Mouse (Mus musculus) MEL (cell line): ENCODE data around the gene Usp54. TPM values are rescaled to one million over a fixed set of nuclear protein-coding genes. Genes with fewer than 3 reads are reported as not detected.

ENCODE experiments used
- DNase-seq: peaks from one replicate; pipeline ENCODE4 v3.0.0; 2011; ENCODE audit warnings: low read depth, low spot score
- H3K27ac ChIP-seq: 2 replicates; pipeline ENCODE4 v1.5.1; 2012; ENCODE audit warnings: low read depth, mild to moderate bottlenecking, control low read depth, low read length, moderate library complexity; ENCODE audit not compliant: control insufficient read depth
- H3K27me3 ChIP-seq, 2 experiments: fragments of 150-350 bp in 1 of 2; sonication (generic) in 1 of 2; 2 replicates each; pipeline ENCODE4 v1.6.1; 2012; ENCODE audit warnings: low read length in 2 of 2, mild to moderate bottlenecking in 2 of 2, improper control_type of control experiment in 1 of 2, moderate library complexity in 1 of 2; ENCODE audit not compliant: insufficient read depth in 2 of 2, control insufficient read depth in 1 of 2
- H3K36me3 ChIP-seq, 2 experiments: 2 replicates each; pipeline ENCODE4 v1.6.1; 2012 to 2014; ENCODE audit warnings: low read length in 2 of 2, improper control_type of control experiment in 1 of 2, inconsistent platforms in 1 of 2, mild to moderate bottlenecking in 1 of 2; ENCODE audit not compliant: insufficient read depth in 2 of 2, control insufficient read depth in 1 of 2
- H3K4me1 ChIP-seq, 2 experiments: fragments of 150-350 bp in 1 of 2; sonication (generic) in 1 of 2; 2 replicates each; pipeline ENCODE4 v1.6.1; 2012; ENCODE audit warnings: low read length in 2 of 2, improper control_type of control experiment in 1 of 2, mild to moderate bottlenecking in 1 of 2; ENCODE audit not compliant: insufficient read depth in 2 of 2, control insufficient read depth in 1 of 2
- H3K4me3 ChIP-seq, 2 experiments: fragments of 150-350 bp in 1 of 2; sonication (generic) in 1 of 2; 2 replicates each; pipeline ENCODE4 v1.5.1; 2012; ENCODE audit warnings: low read depth in 2 of 2, low read length in 2 of 2, mild to moderate bottlenecking in 2 of 2, moderate library complexity in 2 of 2, control low read depth in 1 of 2, improper control_type of control experiment in 1 of 2; ENCODE audit not compliant: control insufficient read depth in 1 of 2, insufficient read depth in 1 of 2
- H3K79me2 ChIP-seq: 2 replicates; pipeline ENCODE4 v1.6.1; 2012; ENCODE audit warnings: mild to moderate bottlenecking, low read length, moderate library complexity; ENCODE audit not compliant: control insufficient read depth, poor library complexity, insufficient read depth
- H3K9ac ChIP-seq: 2 replicates; pipeline ENCODE4 v1.6.1; 2012; ENCODE audit warnings: low read depth, mild to moderate bottlenecking, control low read depth, low read length, moderate library complexity; ENCODE audit not compliant: control insufficient read depth, poor library complexity, severe bottlenecking
- H3K9me3 ChIP-seq: fragments of 150-350 bp; sonication (generic); replicated peaks from 2 replicates; pipeline ENCODE4 v1.6.1; 2012; ENCODE audit warnings: mild to moderate bottlenecking, low read length, improper control_type of control experiment, moderate library complexity; ENCODE audit not compliant: insufficient read depth
- CHD1 ChIP-seq: IDR thresholded peaks from 2 replicates; pipeline ENCODE4 v1.6.1; 2012; ENCODE audit warnings: low read depth, mild to moderate bottlenecking, inconsistent platforms, low read length, improper control_type of control experiment
- CTCF ChIP-seq, 3 experiments: IDR thresholded peaks in 2 of 3; conservative IDR thresholded peaks in 1 of 3; 2 replicates each; pipeline ENCODE4 v1.5.1; 2011 to 2012; ENCODE audit warnings: low read length in 3 of 3, low read depth in 2 of 3, mild to moderate bottlenecking in 2 of 3, improper control_type of control experiment in 1 of 3, inconsistent platforms in 1 of 3, mixed read lengths in 1 of 3, moderate library complexity in 1 of 3; ENCODE audit not compliant: control insufficient read depth in 1 of 3, insufficient read depth in 1 of 3, poor library complexity in 1 of 3, severe bottlenecking in 1 of 3
- EP300 ChIP-seq, 2 experiments: IDR thresholded peaks; 2 replicates each; pipeline ENCODE4 v1.6.1; 2011; ENCODE audit warnings: improper control_type of control experiment in 2 of 2, low read length in 2 of 2, low read depth in 1 of 2, mild to moderate bottlenecking in 1 of 2
- ETS1 ChIP-seq: IDR thresholded peaks from 2 replicates; pipeline ENCODE4 v1.6.1; 2012; ENCODE audit warnings: low read depth, mild to moderate bottlenecking, inconsistent platforms, low read length, improper control_type of control experiment, moderate library complexity
- GATA1 ChIP-seq: IDR thresholded peaks from 2 replicates; pipeline ENCODE4 v1.6.1; 2011; ENCODE audit warnings: low read depth, low read length, improper control_type of control experiment
- HCFC1 ChIP-seq: IDR thresholded peaks from 2 replicates; pipeline ENCODE4 v1.6.1; 2012; ENCODE audit warnings: low read depth, mild to moderate bottlenecking, inconsistent platforms, low read length, improper control_type of control experiment, moderate library complexity
- JUND ChIP-seq: IDR thresholded peaks from 2 replicates; pipeline ENCODE4 v1.6.1; 2011; ENCODE audit warnings: low read depth, mild to moderate bottlenecking, improper control_type of control experiment, low read length
- MAFK ChIP-seq: IDR thresholded peaks from 2 replicates; pipeline ENCODE4 v1.6.1; 2011; ENCODE audit warnings: low read depth, mild to moderate bottlenecking, low read length, improper control_type of control experiment, borderline replicate concordance
- MAZ ChIP-seq: IDR thresholded peaks from 2 replicates; pipeline ENCODE4 v1.6.1; 2012; ENCODE audit warnings: low read depth, mild to moderate bottlenecking, inconsistent platforms, low read length, improper control_type of control experiment
- MXI1 ChIP-seq: IDR thresholded peaks from 2 replicates; pipeline ENCODE4 v1.6.1; 2011; ENCODE audit warnings: mild to moderate bottlenecking, low read depth, low read length, improper control_type of control experiment
- MYC ChIP-seq: IDR thresholded peaks from 2 replicates; pipeline ENCODE4 v1.6.1; 2011; ENCODE audit warnings: low read depth, mild to moderate bottlenecking, low read length, improper control_type of control experiment, moderate library complexity
- NELFE ChIP-seq: IDR thresholded peaks from 2 replicates; pipeline ENCODE4 v1.6.1; 2011; ENCODE audit warnings: low read depth, low read length, improper control_type of control experiment
- NRF1 ChIP-seq: IDR thresholded peaks from 2 replicates; pipeline ENCODE4 v1.6.1; 2014; ENCODE audit warnings: low read depth, mild to moderate bottlenecking, inconsistent platforms, low read length, improper control_type of control experiment, moderate library complexity; ENCODE audit not compliant: poor library complexity, insufficient read depth, severe bottlenecking
- POLR2A ChIP-seq, 2 experiments: IDR thresholded peaks; 2 replicates each; pipeline ENCODE4 v1.6.1; 2011 to 2012; ENCODE audit warnings: low read length in 2 of 2, mild to moderate bottlenecking in 2 of 2, control low read depth in 1 of 2, improper control_type of control experiment in 1 of 2, low read depth in 1 of 2, moderate library complexity in 1 of 2; ENCODE audit not compliant: control insufficient read depth in 1 of 2, insufficient read depth in 1 of 2, poor library complexity in 1 of 2
- RCOR1 ChIP-seq: IDR thresholded peaks from 2 replicates; pipeline ENCODE4 v1.6.1; 2012; ENCODE audit warnings: low read depth, mild to moderate bottlenecking, inconsistent platforms, low read length, improper control_type of control experiment
- SIN3A ChIP-seq: IDR thresholded peaks from 2 replicates; pipeline ENCODE4 v1.6.1; 2012; ENCODE audit warnings: low read length, improper control_type of control experiment, inconsistent platforms
- TAL1 ChIP-seq: IDR thresholded peaks from 2 replicates; pipeline ENCODE4 v1.6.1; 2012; ENCODE audit warnings: mild to moderate bottlenecking, inconsistent platforms, low read length, moderate library complexity, mixed read lengths
- TBP ChIP-seq: IDR thresholded peaks from 2 replicates; pipeline ENCODE4 v1.8.0; 2011; ENCODE audit warnings: low read depth, low read length, improper control_type of control experiment
- TCF12 ChIP-seq: IDR thresholded peaks from 2 replicates; pipeline ENCODE4 v1.6.1; 2014; ENCODE audit warnings: low read depth, mild to moderate bottlenecking, inconsistent platforms, low read length, improper control_type of control experiment, moderate library complexity
- USF1 ChIP-seq: IDR thresholded peaks from 2 replicates; pipeline ENCODE4 v1.6.1; 2014; ENCODE audit warnings: low read depth, mild to moderate bottlenecking, inconsistent platforms, low read length, improper control_type of control experiment, moderate library complexity
- ZNF384 ChIP-seq: IDR thresholded peaks from 2 replicates; pipeline ENCODE4 v1.6.1; 2012; ENCODE audit warnings: low read depth, mild to moderate bottlenecking, inconsistent platforms, low read length, improper control_type of control experiment
- polyA plus RNA-seq, 2 experiments: library from polyadenylated mRNA; stranded (reverse) in 1 of 2; unstranded in 1 of 2; fragments of >175 nt in 1 of 2; fragments of >200 nt in 1 of 2; gene quantifications; 2 replicates each; pipeline versions ENCODE4 v1.2.1 to v1.2.4; 2012; ENCODE audit warnings: low replicate concordance in 2 of 2, low read depth in 1 of 2; ENCODE audit not compliant: insufficient read length in 2 of 2, insufficient read depth in 1 of 2, missing spikeins in 1 of 2
- total RNA-seq: library from RNA; depleted of rRNA; stranded (reverse); fragments of 300-350 nt; gene quantifications from 2 replicates; pipeline ENCODE4 v1.2.3, GENCODE M21; 2012

Gene Usp54
- total and polyA plus RNA-seq, 3 experiments, result 1.5 to 2.6 TPM; not detected in 1

- H3K27me3 ChIP-seq, result no peaks in the 10 kb centered on the region
- no peaks in the 10 kb centered on the region for H3K9me3 ChIP-seq
- no peak overlapping the region for H3K4me3 ChIP-seq
- peaks cover 8 to 17% of the 10 kb centered on the region in 2 experiments for H3K4me1 ChIP-seq
- H3K27ac ChIP-seq, result no peak overlapping the region
- H3K79me2 ChIP-seq, result no peaks in the 10 kb centered on the region
- TF ChIP-seq JUND, result no peak
- TF ChIP-seq EP300 (IDR thresholded peaks at IDR 0.05; ENCODE audit: low read depth in 1 of 2, low read length in 2 of 2), result peak; percentile 88 to 90
- TF ChIP-seq CTCF (IDR thresholded peaks at IDR 0.05 in 2 of 3, conservative IDR thresholded peaks at IDR 0.05 in 1 of 3; ENCODE audit: control insufficient read depth in 1 of 3, insufficient read depth in 1 of 3, low read depth in 2 of 3, low read length in 3 of 3, poor library complexity in 1 of 3, severe bottlenecking in 1 of 3), result no peak
- TF ChIP-seq TCF12, result peak; percentile 92
- TF ChIP-seq CHD1, result no peak
- 0 out of 2 replicates have a peak, but pooled peaks have one; percentile 5 for TF ChIP-seq MXI1
- peak; percentile 95 for TF ChIP-seq GATA1
- TF ChIP-seq MAZ, result no peak
- TF ChIP-seq MAFK, result no peak
- peak; percentile 79 for TF ChIP-seq ETS1
- no peak for TF ChIP-seq POLR2A (IDR thresholded peaks at IDR 0.05; ENCODE audit: control insufficient read depth in 1 of 2, insufficient read depth in 1 of 2, low read depth in 1 of 2, low read length in 2 of 2, poor library complexity in 1 of 2)
- TF ChIP-seq TBP, result 0 out of 2 replicates have a peak, but pooled peaks have one; percentile 19
- peak; percentile 64; the same call in 1 of the 2 replicates for TF ChIP-seq RCOR1
- TF ChIP-seq NELFE, result no peak
- TF ChIP-seq TAL1, result peak; percentile 91
- TF ChIP-seq ZNF384, result peak; percentile 82
- TF ChIP-seq MYC, result 0 out of 2 replicates have a peak, but pooled peaks have one; percentile 29
- peak; percentile 37; the same call in 1 of the 2 replicates for TF ChIP-seq SIN3A
- no peak for TF ChIP-seq HCFC1
- TF ChIP-seq NRF1, result no peak
- H3K9ac ChIP-seq, result no peak overlapping the region
- peaks cover 0 to 11% of the 10 kb centered on the region in 2 experiments; a peak in 2 of 4 replicates for H3K36me3 ChIP-seq
- DNase-seq, result peak; percentile 81
These were observed 41.3 kb downstream of the Usp54 start for GRCm38 (mm10) chr14:20599542-20599941.

DNA sequence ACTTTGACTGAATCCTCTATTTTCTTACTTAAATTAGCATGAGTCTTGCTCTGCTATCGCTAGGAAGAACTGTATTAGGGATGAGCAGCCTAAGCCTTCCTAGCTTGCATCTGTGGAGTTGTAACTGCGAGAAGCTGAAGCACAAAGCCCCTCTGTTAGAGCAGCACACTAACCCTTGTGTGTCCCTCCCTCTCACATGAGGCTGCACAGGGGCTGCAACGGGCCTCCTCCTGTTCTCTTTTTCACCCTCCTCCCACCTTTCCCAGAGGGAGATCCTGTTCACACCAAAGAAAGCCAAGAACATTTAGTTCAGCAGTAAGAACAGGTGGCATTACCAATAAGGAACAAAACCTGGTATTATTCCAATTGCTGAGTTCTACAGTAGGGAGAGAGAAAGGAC is 45.1 kb downstream of the Usp54 start:
- no peaks in the 10 kb centered on the region for H3K79me2 ChIP-seq
- H3K36me3 ChIP-seq, result peaks cover 0 to 11% of the 10 kb centered on the region in 2 experiments; a peak in 2 of 4 replicates
- H3K4me1 ChIP-seq, result peaks cover 8 to 17% of the 10 kb centered on the region in 2 experiments
- TF ChIP-seq NRF1, result no peak
- no peak for TF ChIP-seq ZNF384
- TF ChIP-seq NELFE, result no peak
- no peak for TF ChIP-seq USF1
- TF ChIP-seq, all 39 proteins: peak for 0
- Histone ChIP-seq H3K27me3 (no peaks in the 10 kb centered on the region), H3K27ac (no peak overlapping the region), H3K9me3 (no peaks in the 10 kb centered on the region), H3K4me3 (no peak overlapping the region), H3K9ac (no peak overlapping the region)
- no peak for DNase-seq
